Mouse (Mus musculus) heart, postnatal 0 days (tissue): Measurements from ENCODE around the gene Ntrk3. TPM values are rescaled to one million over a fixed set of nuclear protein-coding genes. Genes with fewer than 3 reads are reported as not detected.

Experiments used
- ATAC-seq: fragments of 200-750 bp; cut with Nextera tagmentation; 2 replicates; pipeline ENCODE4 v1.8.0; 2017; ENCODE audit warnings: low read depth, moderate number of reproducible peaks, moderate library complexity; ENCODE audit not compliant: insufficient read depth
- DNase-seq: peaks from one replicate; pipeline ENCODE4 v3.0.0-alpha.2; 2016; ENCODE audit warnings: low spot score
- H3K27ac ChIP-seq: fragments of 300-500 bp; sonication (generic); 2 replicates; pipeline ENCODE4 v1.5.1; 2014; ENCODE audit warnings: low read depth, mild to moderate bottlenecking
- H3K27me3 ChIP-seq: fragments of 300-500 bp; sonication (generic); 2 replicates; pipeline ENCODE4 v1.6.1; 2014; ENCODE audit warnings: low read length, mixed read lengths; ENCODE audit not compliant: control insufficient read depth, insufficient read depth
- H3K36me3 ChIP-seq: fragments of 300-500 bp; sonication (generic); replicated peaks from 2 replicates; pipeline ENCODE4 v1.6.1; 2014; ENCODE audit warnings: low read length, mixed read lengths; ENCODE audit not compliant: control insufficient read depth, insufficient read depth
- H3K4me1 ChIP-seq: fragments of 300-500 bp; sonication (generic); 2 replicates; pipeline ENCODE4 v1.6.1; 2014; ENCODE audit warnings: antibody characterized with exemption; ENCODE audit not compliant: control insufficient read depth, insufficient read depth
- H3K4me2 ChIP-seq: fragments of 300-500 bp; sonication (generic); 2 replicates; pipeline ENCODE4 v1.6.1; 2014; ENCODE audit warnings: low read depth, mild to moderate bottlenecking, low read length, moderate library complexity
- H3K4me3 ChIP-seq: fragments of 300-500 bp; sonication (generic); 2 replicates; pipeline ENCODE4 v1.5.1; 2014; ENCODE audit warnings: low read depth, low read length
- H3K9ac ChIP-seq: fragments of 300-500 bp; sonication (generic); replicated peaks from 2 replicates; pipeline ENCODE4 v1.6.1; 2014; ENCODE audit warnings: low read depth, low read length, mixed read lengths
- H3K9me3 ChIP-seq: fragments of 300-500 bp; sonication (generic); replicated peaks from 2 replicates; pipeline ENCODE4 v1.6.1; 2016; ENCODE audit warnings: low read length; ENCODE audit not compliant: control insufficient read depth
- CTCF ChIP-seq: IDR thresholded peaks from 2 replicates; pipeline ENCODE4 v1.5.1; 2016; ENCODE audit warnings: antibody characterized with exemption, control low read depth, low read depth
- EP300 ChIP-seq: IDR thresholded peaks from 2 replicates; pipeline ENCODE4 v1.6.1; 2016; ENCODE audit warnings: antibody characterized with exemption, low read depth
- WGBS: fragments of 180-500 bp; shearing (Covaris S2); extraction: QIAGEN DNeasy Blood & Tissue Kit; methylation state at CpG from one replicate; pipeline ENCODE4 v1.1.7; 2014; 5-methylcytosine and 5-hydroxymethylcytosine counted together
- polyA plus RNA-seq: library from polyadenylated mRNA; unstranded; fragments of >200 nt; fragmentation: Nextera tagmentation; extraction: Ambion mirVana; gene quantifications from 2 replicates; pipeline ENCODE4 v1.2.1, GENCODE M21; 2015
- total RNA-seq: library from RNA; depleted of rRNA; stranded (reverse); fragments of >200 nt; gene quantifications from 2 replicates; pipeline ENCODE4 v1.2.3, GENCODE M21; 2014; ENCODE audit warnings: low replicate concordance

The Ntrk3 gene
- total and polyA plus RNA-seq, 2 experiments from 2014 or later = 1.1 to 4.2 TPM

DNA sequence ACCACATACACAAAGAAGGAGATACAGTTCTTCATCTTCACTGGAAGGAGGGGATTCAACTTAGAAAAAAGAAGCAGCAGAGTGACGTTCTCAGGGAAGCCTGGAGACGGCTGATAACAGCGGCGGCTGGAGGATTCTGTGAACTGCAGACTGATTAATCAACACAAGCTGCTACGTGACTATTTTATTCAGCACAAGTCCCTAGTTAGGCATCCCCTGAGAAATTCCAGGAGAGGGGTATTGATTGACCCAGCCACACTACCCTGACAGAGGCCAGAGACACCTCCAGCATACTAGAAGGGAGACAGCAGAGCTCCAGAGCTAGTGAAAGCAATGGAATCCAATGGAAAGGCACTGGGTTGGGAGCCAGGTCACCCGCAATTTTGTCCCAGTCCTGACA, 516.1 kb downstream of the Ntrk3 start:
- no peak for DNase-seq
- ATAC-seq = no peak
- no peaks in the 10 kb centered on the region for H3K4me1 ChIP-seq
- WGBS = 11% methylated on average over 6 of the region's 6 CpGs
- no peak overlapping the region for H3K4me3 ChIP-seq
- no peak for TF ChIP-seq CTCF
- TF ChIP-seq EP300 = no peak
- H3K36me3 ChIP-seq = no peaks in the 10 kb centered on the region
- no peak overlapping the region for H3K9ac ChIP-seq
- H3K27me3 ChIP-seq = no peaks in the 10 kb centered on the region
- no peak overlapping the region for H3K4me2 ChIP-seq
- no peaks in the 10 kb centered on the region for H3K9me3 ChIP-seq
- H3K27ac ChIP-seq = no peak overlapping the region

DNA sequence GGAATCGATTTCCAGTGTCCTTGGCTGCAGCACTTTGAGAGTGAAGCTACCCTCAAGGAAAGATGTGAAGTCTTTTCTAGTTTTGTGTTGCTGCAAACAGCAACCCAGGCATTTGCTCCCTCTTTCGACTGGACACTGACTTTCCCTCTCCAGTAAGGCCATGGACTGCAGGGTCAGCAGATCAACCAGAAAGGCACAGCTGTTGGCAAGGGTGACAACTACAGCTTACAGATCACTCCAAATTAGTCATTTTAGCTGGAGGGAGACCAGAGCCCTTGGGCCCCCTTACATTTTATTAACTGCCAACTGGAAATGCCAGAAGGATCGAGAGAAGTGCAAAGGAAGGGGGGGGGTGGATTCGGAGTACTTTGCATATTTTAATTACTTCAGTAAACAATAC, 516.9 kb downstream of the Ntrk3 start:
- DNase-seq (no peak), ATAC-seq (no peak)
- TF ChIP-seq CTCF (no peak), EP300 (no peak)
- Histone ChIP-seq H3K4me3 (no peak overlapping the region), H3K4me2 (no peak overlapping the region), H3K9ac (no peak overlapping the region), H3K9me3 (no peaks in the 10 kb centered on the region), H3K36me3 (no peaks in the 10 kb centered on the region), H3K27me3 (no peaks in the 10 kb centered on the region), H3K27ac (no peak overlapping the region), H3K4me1 (no peaks in the 10 kb centered on the region)
- WGBS = 57% methylated on average over 4 of the region's 4 CpGs

DNA sequence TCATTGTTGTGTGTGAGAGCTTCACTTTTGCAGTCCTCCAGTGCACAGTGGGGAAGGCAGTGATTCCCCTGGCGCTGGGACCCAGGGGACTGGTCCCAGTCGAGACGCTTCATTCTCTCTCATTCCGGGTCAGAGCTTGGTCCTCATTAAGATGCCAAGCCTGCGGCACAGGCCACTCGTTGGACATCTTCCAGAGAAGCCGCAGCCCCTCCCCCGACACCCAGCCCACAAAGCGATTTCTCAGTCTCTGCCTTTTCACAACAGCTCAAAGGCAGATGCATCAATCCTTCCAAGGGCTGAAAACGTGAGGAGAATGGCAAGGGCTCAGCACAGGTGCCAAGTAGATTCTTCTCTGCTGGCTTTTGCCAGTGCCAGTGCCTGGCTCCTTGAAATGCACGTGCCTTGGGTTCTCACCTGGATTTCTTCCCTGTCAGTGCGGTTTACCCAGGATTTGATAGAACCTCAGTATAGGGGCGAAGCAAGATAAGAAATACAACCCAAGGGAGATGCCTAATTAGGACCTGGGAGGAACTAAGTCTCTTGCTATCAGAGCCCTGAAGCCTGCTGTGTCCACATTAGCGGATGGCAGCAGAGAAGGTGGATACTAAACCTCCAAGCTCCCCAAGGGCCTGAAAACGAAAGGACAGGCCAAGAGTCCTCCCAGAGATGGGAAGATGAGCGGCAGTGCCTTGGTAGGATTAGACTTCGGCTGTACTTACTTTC, 546.7 kb downstream of the Ntrk3 start:
- Histone ChIP-seq H3K4me2 (no peak overlapping the region), H3K4me3 (no peak overlapping the region), H3K4me1 (no peaks in the 10 kb centered on the region), H3K27me3 (no peaks in the 10 kb centered on the region), H3K9me3 (no peaks in the 10 kb centered on the region), H3K9ac (no peak overlapping the region), H3K27ac (no peak overlapping the region), H3K36me3 (no peaks in the 10 kb centered on the region)
- TF ChIP-seq CTCF (no peak), EP300 (no peak)
- ATAC-seq (no peak), DNase-seq (no peak)
- 13% methylated on average over 17 of the region's 17 CpGs for WGBS

DNA sequence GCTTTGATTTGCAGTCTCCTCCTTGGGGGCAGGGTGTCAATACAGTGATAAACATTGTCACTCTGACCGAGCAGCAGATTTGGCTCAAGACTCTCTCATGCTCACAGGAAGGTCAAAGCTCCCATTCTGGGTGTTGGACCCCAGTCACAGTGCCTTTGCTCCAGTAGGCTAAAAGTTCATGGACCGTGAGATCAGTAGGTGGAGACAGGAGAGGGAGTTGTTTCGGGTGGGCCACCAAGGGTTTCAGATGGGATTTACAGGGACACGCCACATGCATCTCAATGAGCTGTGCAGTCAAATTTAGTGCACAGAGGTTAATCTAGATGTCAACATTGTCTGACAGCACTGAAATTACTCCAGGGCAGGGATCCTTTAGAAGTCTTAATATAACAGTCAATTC, 552.2 kb downstream of the Ntrk3 start:
- Histone ChIP-seq H3K4me2 (no peak overlapping the region), H3K36me3 (no peaks in the 10 kb centered on the region), H3K4me3 (no peak overlapping the region), H3K9me3 (no peaks in the 10 kb centered on the region), H3K9ac (no peak overlapping the region), H3K27ac (no peak overlapping the region), H3K4me1 (no peaks in the 10 kb centered on the region), H3K27me3 (no peaks in the 10 kb centered on the region)
- ATAC-seq (no peak), DNase-seq (no peak)
- WGBS = 57% methylated on average over 4 of the region's 4 CpGs
- TF ChIP-seq CTCF (no peak), EP300 (no peak)

DNA sequence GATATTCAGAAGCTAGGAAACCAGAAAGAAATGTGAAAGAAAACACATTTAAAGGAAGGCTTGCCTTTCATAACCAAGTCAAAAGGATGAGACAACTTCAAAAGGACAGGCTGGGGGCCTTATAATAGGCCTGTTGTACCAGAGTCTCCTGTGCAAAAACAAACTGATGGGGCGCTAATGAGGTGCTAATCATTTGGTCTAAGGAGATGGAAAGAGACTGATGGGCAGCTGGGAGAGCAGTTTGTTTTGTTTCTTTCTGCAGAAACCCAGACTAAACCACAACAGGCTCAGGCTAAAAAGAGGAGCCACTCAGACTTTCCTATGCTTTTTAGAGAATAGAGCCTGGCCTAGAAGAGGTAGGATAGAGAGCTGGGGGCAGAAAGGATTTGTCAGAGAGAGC, 554.4 kb downstream of the Ntrk3 start:
- DNase-seq (no peak), ATAC-seq (no peak)
- no peak overlapping the region for H3K27ac ChIP-seq
- no peak overlapping the region for H3K4me2 ChIP-seq
- WGBS = 28% methylated on average over 1 of the region's 1 CpGs
- no peaks in the 10 kb centered on the region for H3K4me1 ChIP-seq
- no peaks in the 10 kb centered on the region for H3K9me3 ChIP-seq
- no peaks in the 10 kb centered on the region for H3K36me3 ChIP-seq
- H3K9ac ChIP-seq = no peak overlapping the region
- no peak overlapping the region for H3K4me3 ChIP-seq
- no peak for TF ChIP-seq CTCF
- TF ChIP-seq EP300 = no peak
- H3K27me3 ChIP-seq = no peaks in the 10 kb centered on the region
